Mouse (Mus musculus) gastrocnemius, adult 18-20 months (tissue): ENCODE measurements around the gene Olfr194. TPM values are rescaled to one million over a fixed set of nuclear protein-coding genes. Genes with fewer than 3 reads are reported as not detected.
"Not testable (repeated sequence)": the region's sequence is repeated elsewhere in the genome, so short reads cannot be mapped to it uniquely, and the experiment has no call there.

Experiments
- DNase-seq: peaks from one replicate; pipeline ENCODE4 v3.0.0; 2021; ENCODE audit warnings: low spot score
- long read RNA-seq, 2 experiments: library from polyadenylated mRNA; stranded (forward); transcript quantifications; one replicate each; pipeline ENCODE4 v2.0.0; 2021
- total RNA-seq, 2 experiments: library from RNA; stranded (reverse); gene quantifications; 2 replicates each; pipeline ENCODE4 v1.2.3; 2021

Olfr194 gene
- not detected for total RNA-seq
- long read RNA-seq, experiment 1, result 0 reads
- long read RNA-seq, experiment 2, result 0 reads

- no peak for DNase-seq
Measured at GRCm38 (mm10) chr16:59120969-59121368, at the start of gene Olfr194. Gene Olfr194 (minus strand): TSS chr16:59121069.

GRCm38 (mm10) chr16:59170354-59170753 is 49.5 kb upstream of the Olfr194 start, which contains the start of gene Olfr196:
Gene Olfr196 (minus strand): TSS chr16:59170454.
- DNase-seq, result no peak

GRCm38 (mm10) chr16:59151996-59152395 is 31.1 kb upstream of the Olfr194 start:
- no peak for DNase-seq

GRCm38 (mm10) chr16:59146746-59147145 is 25.9 kb upstream of the Olfr194 start, which contains the start of gene Olfr195:
Gene Olfr195 (plus strand): TSS chr16:59147046.
- DNase-seq, result no peak

GRCm38 (mm10) chr16:59141105-59141504 is 20.2 kb upstream of the Olfr194 start:
- no peak for DNase-seq

GRCm38 (mm10) chr16:59130740-59131139 is 9.9 kb upstream of the Olfr194 start:
- no peak for DNase-seq

- DNase-seq, result no peak
Measured at GRCm38 (mm10) chr16:59111781-59112180, 9.1 kb downstream of the Olfr194 start, which contains the start of gene Olfr193. Gene Olfr193 (minus strand): TSS chr16:59111881.

- DNase-seq, result not testable (repeated sequence)
Measured at GRCm38 (mm10) chr16:59108522-59108921, 12.3 kb downstream of the Olfr194 start.

GRCm38 (mm10) chr16:59105312-59105711 is 15.6 kb downstream of the Olfr194 start:
- DNase-seq, result no peak

GRCm38 (mm10) chr16:59089722-59090121 is 31.1 kb downstream of the Olfr194 start, which contains the start of gene Olfr191:
Gene Olfr191 (minus strand): TSS chr16:59089822.
- DNase-seq, result not testable (repeated sequence)

- DNase-seq, result not testable (repeated sequence)
Measured at GRCm38 (mm10) chr16:59081113-59081512, 39.8 kb downstream of the Olfr194 start.

GRCm38 (mm10) chr16:59077905-59078304 is 43.0 kb downstream of the Olfr194 start, which contains the start of gene Olfr190:
Gene Olfr190 (minus strand): TSS chr16:59078005.
- no peak for DNase-seq

GRCm38 (mm10) chr16:59073520-59073919 is 47.3 kb downstream of the Olfr194 start:
- DNase-seq, result no peak

- DNase-seq, result no peak
Measured at GRCm38 (mm10) chr16:59071755-59072154, 49.1 kb downstream of the Olfr194 start.

Other genes starting within 250 kb of the Olfr194 start
- not detected for gene Olfr177, start 246.3 kb downstream of the Olfr194 start, total RNA-seq
- gene Olfr178, start 229.0 kb downstream of the Olfr194 start, total RNA-seq, result not detected
- not detected for gene Olfr181, start 192.3 kb downstream of the Olfr194 start, total RNA-seq
- gene Olfr180, start 191.7 kb downstream of the Olfr194 start, total RNA-seq, result not detected
- gene Olfr183, start 125.7 kb downstream of the Olfr194 start, total RNA-seq, result not detected
- gene Olfr186, start 90.8 kb downstream of the Olfr194 start, total RNA-seq, result not detected
- not detected for gene Olfr187, start 81.3 kb downstream of the Olfr194 start, total RNA-seq
- not detected for gene Olfr190, start 43.1 kb downstream of the Olfr194 start, total RNA-seq
- gene Olfr191, start 31.2 kb downstream of the Olfr194 start, total RNA-seq, result not detected
- gene Olfr193, start 9.2 kb downstream of the Olfr194 start, total RNA-seq, result not detected
- not detected for gene Olfr195, start 26.0 kb upstream of the Olfr194 start, total RNA-seq
- gene Olfr196, start 49.4 kb upstream of the Olfr194 start, total RNA-seq, result not detected
- gene Olfr198, start 82.5 kb upstream of the Olfr194 start, total RNA-seq, result not detected
- not detected for gene Olfr199, start 98.7 kb upstream of the Olfr194 start, total RNA-seq
- gene Olfr201, start 151.6 kb upstream of the Olfr194 start, total RNA-seq, result not detected
- gene Olfr202, start 165.7 kb upstream of the Olfr194 start, total RNA-seq, result not detected
- gene Olfr203, start 177.8 kb upstream of the Olfr194 start, total RNA-seq, result not detected
- not detected for gene Olfr204, start 197.2 kb upstream of the Olfr194 start, total RNA-seq
- not detected for gene Olfr205, start 210.1 kb upstream of the Olfr194 start, total RNA-seq
- gene Olfr206, start 228.2 kb upstream of the Olfr194 start, total RNA-seq, result not detected
- gene Olfr209, start 242.9 kb upstream of the Olfr194 start, total RNA-seq, result not detected